Mouse (Mus musculus) C2C12 (cell line): ENCODE measurements around the gene Cfap100.

ENCODE experiments used
- MAX ChIP-seq: IDR thresholded peaks from one replicate; pipeline ENCODE4 v1.6.1; 2011; ENCODE audit warnings: mild to moderate bottlenecking, control low read depth
- USF1 ChIP-seq: IDR thresholded peaks from one replicate; pipeline ENCODE4 v1.6.1; 2011; ENCODE audit warnings: low read depth, mild to moderate bottlenecking, control low read depth, moderate library complexity

GRCm38 (mm10) chr6:90474361-90474750, 45.8 kb upstream of the Cfap100 start:
- no peak for TF ChIP-seq USF1
- no peak for TF ChIP-seq MAX
